Mouse (Mus musculus): ENCODE measurements around the gene Grin2c.

Grin2c gene

DNA sequence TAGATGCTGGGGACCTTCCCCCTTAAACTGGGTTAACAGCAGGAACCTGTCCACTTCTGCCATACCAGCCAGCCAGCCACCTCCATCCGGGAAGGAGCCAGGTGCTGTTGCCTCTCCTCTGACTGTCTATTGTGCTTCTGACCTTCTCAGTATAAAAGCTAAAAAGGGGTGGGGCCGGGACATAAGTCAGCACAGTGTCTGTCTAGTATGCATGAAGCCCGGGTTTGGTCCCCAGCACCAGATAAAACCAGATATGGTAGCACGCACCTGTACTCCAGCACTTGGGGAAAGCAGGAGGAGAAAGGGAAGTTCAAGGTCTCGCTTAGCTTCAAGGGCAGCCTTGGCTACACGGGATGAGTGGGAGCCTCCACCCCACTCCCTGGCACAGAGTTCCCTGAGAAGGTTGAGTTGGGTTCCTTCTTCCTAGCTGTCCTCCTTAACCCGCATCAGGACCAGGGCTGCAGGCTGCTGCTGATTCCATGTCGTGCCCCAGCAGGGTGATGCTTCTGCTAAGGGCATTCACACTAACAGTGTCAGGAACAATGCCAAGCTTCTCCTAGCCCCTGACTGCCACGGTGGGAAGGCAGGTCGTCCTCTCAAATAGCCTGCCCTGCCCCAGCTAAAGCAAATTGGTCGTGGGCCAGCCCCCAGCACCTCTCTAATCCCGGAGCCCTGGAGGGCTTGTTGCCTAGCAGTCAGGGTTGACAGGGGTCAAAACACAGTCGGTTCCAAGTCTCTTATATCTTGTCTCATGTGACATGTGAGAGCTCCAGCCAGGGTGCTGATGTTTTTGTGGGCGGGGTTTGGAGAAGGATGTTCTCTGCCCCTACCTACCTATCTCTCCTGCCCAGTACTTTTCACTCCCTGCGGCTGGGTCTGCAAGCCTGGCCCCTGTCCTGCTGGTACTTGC is 37.8 kb downstream of the Grin2c start:
- DNase-seq: no peak

GRCm38 (mm10) chr11:115228430-115228829 is 38.6 kb downstream of the Grin2c start:
- DNase-seq: no peak

DNA sequence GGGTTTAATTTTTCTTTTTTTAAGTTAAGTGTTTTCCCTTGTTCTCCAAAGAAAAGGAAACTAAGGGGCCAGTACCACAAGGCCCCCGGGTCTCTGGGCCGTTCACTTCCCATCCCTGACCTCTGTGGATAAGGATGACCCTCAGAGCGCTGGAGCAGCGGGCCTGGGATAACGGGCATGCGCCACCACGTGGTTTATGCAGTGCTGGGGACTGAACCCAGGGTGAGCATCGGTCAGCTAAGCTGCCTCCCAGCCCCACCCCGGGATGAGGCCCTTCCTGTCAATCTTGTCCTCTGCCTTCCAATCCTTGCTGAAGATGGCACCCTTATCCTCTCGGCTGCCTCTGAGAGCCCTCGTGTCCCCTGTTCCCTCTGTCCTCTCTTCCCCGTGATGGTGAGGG is 39.4 kb downstream of the Grin2c start:
- peak; percentile 50 to 59 for DNase-seq

GRCm38 (mm10) chr11:115226811-115227491 is 40.1 kb downstream of the Grin2c start:
- DNase-seq: peak; percentile 71 to 79

DNA sequence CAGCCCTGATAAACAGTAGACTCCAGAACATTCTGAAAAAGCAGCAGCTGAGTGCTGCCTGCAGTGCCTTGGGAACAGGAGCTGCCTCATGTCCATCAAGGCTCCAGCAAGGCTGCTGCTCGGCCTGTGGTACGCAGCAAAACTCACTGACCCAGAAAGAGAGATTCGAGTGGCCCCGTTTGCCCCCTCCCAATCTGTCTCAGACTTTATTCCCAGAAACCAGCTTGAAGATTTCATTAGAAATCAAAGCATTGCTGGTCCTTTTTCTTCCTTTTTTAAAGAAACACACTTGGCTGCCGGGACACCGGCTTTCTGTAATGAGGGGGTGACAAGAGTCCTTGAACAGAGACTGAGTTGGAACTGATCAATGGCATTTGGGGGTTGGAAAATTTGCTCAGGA is 41.7 kb downstream of the Grin2c start:
- DNase-seq: no peak

- DNase-seq: peak; percentile 74 to 84
Observed at GRCm38 (mm10) chr11:115224889-115225288, 42.2 kb downstream of the Grin2c start.

DNA sequence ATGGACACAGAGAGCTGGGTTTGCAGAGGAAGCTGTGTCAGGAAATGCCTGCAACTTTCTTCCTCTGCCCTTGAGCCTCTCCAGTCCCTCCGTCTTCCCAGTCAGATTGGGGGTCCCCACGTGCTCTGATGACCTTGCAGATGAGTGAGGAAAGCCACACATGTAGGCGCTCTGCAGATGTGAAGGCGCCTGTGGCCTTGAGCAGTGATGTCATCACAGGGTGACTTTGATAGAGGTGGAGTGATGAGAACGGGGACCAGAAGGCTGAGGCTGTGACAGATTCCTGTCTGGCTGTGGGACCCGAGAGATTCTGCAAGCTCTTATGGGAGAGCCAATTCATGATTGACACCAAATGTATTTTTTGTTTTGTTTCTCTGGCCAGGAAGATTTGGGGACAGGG is 43.2 kb downstream of the Grin2c start:
- DNase-seq: no peak

GRCm38 (mm10) chr11:115223451-115223850 is 43.6 kb downstream of the Grin2c start:
- DNase-seq: no peak

- DNase-seq: peak; percentile 60 to 67
Observed at GRCm38 (mm10) chr11:115222570-115222969, 44.5 kb downstream of the Grin2c start.

GRCm38 (mm10) chr11:115222077-115222476 is 45.0 kb downstream of the Grin2c start:
- DNase-seq: peak; percentile 85 to 90

GRCm38 (mm10) chr11:115219685-115220084 is 47.4 kb downstream of the Grin2c start:
- peak; percentile 43 to 44 for DNase-seq

GRCm38 (mm10) chr11:115219263-115219662 is 47.8 kb downstream of the Grin2c start:
- peak in 1 of 2 experiments; percentile 44 for DNase-seq

GRCm38 (mm10) chr11:115217439-115218410 is 49.3 kb downstream of the Grin2c start:
- DNase-seq: peak; percentile 98 to 99

- DNase-seq: no peak
Observed at GRCm38 (mm10) chr11:115215123-115215522, 51.9 kb downstream of the Grin2c start.

- peak; percentile 72 to 74 for DNase-seq
Observed at GRCm38 (mm10) chr11:115212116-115212515, 54.9 kb downstream of the Grin2c start.

GRCm38 (mm10) chr11:115209958-115210357 is 57.1 kb downstream of the Grin2c start:
- DNase-seq: peak in 1 of 2 experiments; percentile 39

DNA sequence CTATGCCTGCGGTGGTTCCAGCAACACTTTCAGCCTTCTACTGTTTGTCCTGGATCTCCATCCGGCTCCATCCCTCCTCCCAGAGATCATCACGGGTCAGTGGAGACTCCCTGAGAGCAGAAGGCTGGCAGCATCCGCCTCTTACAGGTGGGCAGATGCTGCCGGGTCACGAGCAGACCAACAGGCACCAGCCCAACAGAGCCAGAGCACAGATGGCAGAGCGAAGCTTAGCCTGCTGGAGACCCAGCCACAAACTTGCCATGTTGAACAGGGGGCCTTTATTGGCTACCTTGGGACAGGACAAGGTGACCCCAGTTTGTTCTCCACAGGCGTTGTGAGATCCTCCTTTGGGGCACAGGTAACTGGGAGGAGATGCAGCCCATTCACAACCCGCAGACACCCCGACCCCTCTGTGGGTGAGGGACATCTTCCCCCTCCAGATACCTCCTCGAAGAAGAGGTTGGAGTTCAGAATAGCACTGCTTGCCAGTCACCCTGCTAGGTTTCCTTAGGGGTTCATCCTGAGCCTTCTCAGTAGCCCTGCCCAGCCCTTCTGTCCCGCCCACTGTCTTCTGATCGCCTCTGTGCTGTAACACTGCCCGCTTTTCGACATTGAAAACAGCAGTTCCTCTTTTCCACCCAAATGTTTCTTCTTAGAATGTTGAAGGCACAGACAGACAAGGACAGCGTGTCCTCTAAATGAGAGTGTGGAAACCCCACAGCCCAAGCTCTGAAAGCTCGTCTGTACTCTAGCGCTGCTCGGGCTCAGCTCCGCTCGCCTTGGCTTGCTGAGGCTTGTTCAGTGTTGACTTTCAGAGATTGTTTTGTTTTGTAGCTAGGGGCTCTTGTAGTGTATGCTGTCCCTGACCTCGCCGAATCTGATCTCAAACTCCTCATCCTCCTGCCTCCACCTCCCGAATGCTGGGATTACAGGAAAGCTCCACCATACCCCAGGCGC is 58.0 kb downstream of the Grin2c start:
- peak; percentile 85 to 87 for DNase-seq

DNA sequence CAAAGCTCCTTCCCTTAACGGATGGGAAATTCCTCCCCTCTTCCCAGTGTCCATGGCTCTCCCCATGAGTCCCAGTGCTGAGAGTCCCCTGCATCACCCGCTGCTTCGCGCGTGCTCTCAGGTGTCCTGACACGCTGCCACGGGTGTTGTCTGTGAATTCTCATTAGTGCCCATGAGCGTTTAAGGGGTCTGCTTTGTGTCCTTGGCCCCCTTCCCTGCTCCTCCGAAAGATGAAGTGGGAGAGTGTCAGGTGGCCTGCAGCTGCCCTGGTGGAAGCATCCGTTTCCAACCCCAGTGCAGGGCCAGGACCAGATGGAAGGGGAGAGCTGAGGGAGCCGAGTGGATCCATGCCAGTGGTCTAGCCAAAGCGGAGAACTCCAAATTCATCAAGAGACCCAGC is 58.9 kb downstream of the Grin2c start:
- peak; percentile 86 to 90 for DNase-seq

GRCm38 (mm10) chr11:115202756-115203155 is 64.3 kb downstream of the Grin2c start:
- peak in 1 of 2 experiments; percentile 69 for DNase-seq

DNA sequence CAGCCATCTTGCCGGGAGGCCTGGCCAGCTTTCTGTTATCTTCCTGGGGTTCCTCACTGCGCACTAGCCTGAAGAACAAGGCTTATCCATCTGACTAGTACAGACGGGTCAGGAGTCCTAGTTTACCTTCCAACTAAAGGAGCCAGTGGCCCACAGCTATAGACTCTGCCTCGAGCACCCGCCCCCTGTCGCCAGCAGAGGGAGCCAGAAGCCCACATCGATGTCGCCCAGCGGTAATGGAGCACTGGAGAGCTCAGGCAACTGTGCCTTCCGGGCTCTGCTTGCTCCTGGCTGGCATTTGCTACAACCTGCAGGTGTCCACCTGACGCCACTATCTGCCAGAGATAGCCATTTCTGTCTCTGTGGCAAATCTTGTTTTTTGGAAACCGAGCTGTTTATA is 64.7 kb downstream of the Grin2c start:
- DNase-seq: peak; percentile 95

DNA sequence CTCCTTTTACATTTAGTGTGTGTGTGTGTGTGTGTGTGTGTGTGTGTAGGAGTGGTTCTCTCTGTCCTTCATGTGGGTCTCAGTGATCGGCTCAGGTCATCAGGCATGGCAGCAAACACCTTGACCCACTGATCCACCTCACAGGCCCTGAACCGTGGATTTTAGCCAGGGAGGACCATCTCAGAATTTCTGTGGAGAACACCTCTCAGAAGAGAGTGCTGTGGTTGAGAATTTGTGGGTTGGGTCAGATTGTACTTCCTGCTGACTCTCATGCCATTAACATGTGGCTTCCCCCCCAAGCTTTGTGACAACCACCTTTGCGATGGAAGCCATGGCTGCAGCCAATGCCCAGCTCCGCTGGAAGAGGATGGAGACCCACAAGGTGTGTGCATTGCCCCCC is 66.5 kb downstream of the Grin2c start:
- no peak for DNase-seq

Data from cerebellum, postnatal 10 days (tissue).